Mouse (Mus musculus) forebrain, embryonic 14.5 days (tissue): Measurements from ENCODE around the gene Fam167b. TPM values are rescaled to one million over a fixed set of nuclear protein-coding genes. Genes with fewer than 3 reads are reported as not detected.
A peak's percentile ranks its signal among the peaks of the same experiment; 100 is the strongest.

ENCODE experiments used
- ATAC-seq: fragments of 200-750 bp; cut with Nextera tagmentation; 2 replicates; pipeline ENCODE4 v1.8.0; 2017; ENCODE audit warnings: mild to moderate bottlenecking, moderate library complexity
- DNase-seq: peaks from one replicate; pipeline ENCODE4 v3.0.0-alpha.2; 2015; ENCODE audit warnings: low spot score
- H3K27ac ChIP-seq: fragments of 300-500 bp; sonication (generic); 2 replicates; pipeline ENCODE4 v1.5.1; 2014; ENCODE audit warnings: low read depth, mild to moderate bottlenecking, control low read depth, low read length, moderate library complexity
- H3K27me3 ChIP-seq: fragments of 300-500 bp; sonication (generic); replicated peaks from 2 replicates; pipeline ENCODE4 v1.6.1; 2014; ENCODE audit warnings: low read length, control low read depth, mixed read lengths; ENCODE audit not compliant: control insufficient read depth, insufficient read depth
- H3K36me3 ChIP-seq: fragments of 300-500 bp; sonication (generic); 2 replicates; pipeline ENCODE4 v1.6.1; 2014; ENCODE audit warnings: low read length, control low read depth; ENCODE audit not compliant: control insufficient read depth, insufficient read depth
- H3K4me1 ChIP-seq: fragments of 300-500 bp; sonication (generic); 2 replicates; pipeline ENCODE4 v1.6.1; 2014; ENCODE audit warnings: antibody characterized with exemption, low read length, control low read depth; ENCODE audit not compliant: control insufficient read depth, insufficient read depth
- H3K4me2 ChIP-seq: fragments of 300-500 bp; sonication (generic); 2 replicates; pipeline ENCODE4 v1.6.1; 2014; ENCODE audit warnings: mild to moderate bottlenecking, control low read depth, low read length
- H3K4me3 ChIP-seq: fragments of 300-500 bp; sonication (generic); 2 replicates; pipeline ENCODE4 v1.5.1; 2014; ENCODE audit warnings: low read depth, low read length, control low read depth
- H3K9ac ChIP-seq: fragments of 300-500 bp; sonication (generic); 2 replicates; pipeline ENCODE4 v1.6.1; 2014; ENCODE audit warnings: mild to moderate bottlenecking, low read length, control low read depth, moderate library complexity
- H3K9me3 ChIP-seq: fragments of 300-500 bp; sonication (generic); replicated peaks from 2 replicates; pipeline ENCODE4 v1.6.1; 2016; ENCODE audit warnings: low read length, control low read depth, mixed read lengths; ENCODE audit not compliant: control insufficient read depth
- WGBS: fragments of 180-500 bp; shearing (Covaris S2); extraction: QIAGEN DNeasy Blood & Tissue Kit; methylation state at CpG from one replicate; pipeline ENCODE4 v1.1.7; 2014; 5-methylcytosine and 5-hydroxymethylcytosine counted together
- polyA plus RNA-seq: library from polyadenylated mRNA; unstranded; fragments of >200 nt; fragmentation: Nextera tagmentation; extraction: Ambion mirVana; gene quantifications from 2 replicates; pipeline ENCODE4 v1.2.1, GENCODE M21; 2014

Gene Fam167b
- polyA plus RNA-seq, 1 experiment from 2014 or later = not detected

GRCm38 (mm10) chr4:129621283-129621841 is 43.0 kb upstream of the Fam167b start:
- Histone ChIP-seq H3K27ac (no peak overlapping the region), H3K36me3 (peaks cover 23% of the 10 kb centered on the region), H3K27me3 (no peaks in the 10 kb centered on the region), H3K4me1 (peaks cover 28% of the 10 kb centered on the region), H3K9me3 (no peaks in the 10 kb centered on the region), H3K9ac (no peak overlapping the region), H3K4me3 (no peak overlapping the region), H3K4me2 (no peak overlapping the region)
- no peak for ATAC-seq
- DNase-seq = no peak
- WGBS = 93% methylated on average over 8 of the region's 8 CpGs

GRCm38 (mm10) chr4:129620419-129621282 is 42.3 kb upstream of the Fam167b start:
- Histone ChIP-seq H3K9me3 (no peaks in the 10 kb centered on the region), H3K4me1 (peaks cover 28% of the 10 kb centered on the region), H3K9ac (no peak overlapping the region), H3K27me3 (no peaks in the 10 kb centered on the region), H3K4me3 (no peak overlapping the region), H3K4me2 (no peak overlapping the region), H3K27ac (no peak overlapping the region), H3K36me3 (peaks cover 17% of the 10 kb centered on the region; the same call in 1 of the 2 replicates)
- DNase-seq (no peak), ATAC-seq (no peak)
- WGBS = 89% methylated on average over 11 of the region's 11 CpGs

DNA sequence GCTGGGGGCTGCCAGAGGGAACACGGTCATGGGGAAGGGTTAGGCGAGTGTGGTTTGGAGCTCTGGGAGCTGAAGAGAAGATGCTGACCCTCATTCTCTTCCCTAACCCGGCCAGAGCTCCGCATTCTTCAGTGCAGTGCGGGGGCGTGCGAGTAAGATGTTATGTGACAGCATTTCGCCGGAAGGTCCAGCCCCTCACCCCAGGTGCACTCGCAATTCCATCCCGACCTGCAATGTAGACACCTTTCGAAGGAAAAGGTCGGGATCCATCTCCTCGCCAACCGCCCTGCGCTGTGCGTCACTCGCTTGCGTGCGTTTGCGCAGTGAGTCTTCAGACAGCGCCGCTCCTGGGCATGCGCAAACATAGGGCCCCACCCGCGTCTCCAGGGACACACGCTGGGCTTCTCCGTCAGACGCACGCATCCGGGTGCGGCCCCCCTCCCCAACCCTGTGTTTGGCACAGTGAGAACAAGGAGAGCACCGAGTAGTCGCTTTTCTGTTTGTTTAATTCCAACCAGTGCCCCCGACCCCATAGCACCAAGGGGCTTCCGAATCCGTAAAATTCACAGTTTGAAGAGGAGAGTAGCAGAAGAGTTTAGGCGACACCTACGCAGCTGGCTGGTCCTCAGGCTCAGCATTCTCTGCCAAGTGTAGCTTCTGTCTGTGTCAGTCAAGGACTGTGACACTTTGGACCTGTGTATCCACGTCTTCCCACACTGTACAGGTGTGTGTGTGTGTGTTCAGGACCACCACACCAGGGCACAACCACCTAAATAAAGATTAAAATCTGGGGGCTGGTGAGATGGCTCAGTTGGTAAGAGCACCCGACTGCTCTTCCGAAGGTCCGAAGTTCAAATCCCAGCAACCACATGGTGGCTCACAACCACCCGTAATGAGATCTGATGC is 40.7 kb upstream of the Fam167b start, which contains the start of gene Iqcc:
Iqcc (minus strand) TSS at position 314 of the 906 bp plus-strand sequence.
- no peaks in the 10 kb centered on the region for H3K9me3 ChIP-seq
- ATAC-seq (peak; percentile 91), DNase-seq (peak; percentile 97)
- H3K27ac ChIP-seq = peak within 1 kb of the TSS; percentile 84
- no peaks in the 10 kb centered on the region for H3K27me3 ChIP-seq
- peak within 1 kb of the TSS; percentile 65 for H3K4me3 ChIP-seq
- peak within 1 kb of the TSS; percentile 93 for H3K4me2 ChIP-seq
- H3K36me3 ChIP-seq = peaks cover 17% of the 10 kb centered on the region; the same call in 1 of the 2 replicates
- 4% methylated on average over 43 of the region's 44 CpGs for WGBS
- peak within 1 kb of the TSS; percentile 91 for H3K9ac ChIP-seq
- H3K4me1 ChIP-seq = peaks cover 18% of the 10 kb centered on the region

GRCm38 (mm10) chr4:129618031-129618430 is 39.7 kb upstream of the Fam167b start:
- Histone ChIP-seq H3K4me2 (peak overlapping the region; percentile 93), H3K27ac (no peak overlapping the region), H3K36me3 (peaks cover 17% of the 10 kb centered on the region; the same call in 1 of the 2 replicates), H3K9me3 (no peaks in the 10 kb centered on the region), H3K4me1 (peaks cover 16% of the 10 kb centered on the region), H3K9ac (peak overlapping the region; percentile 91), H3K4me3 (peak overlapping the region; percentile 65), H3K27me3 (no peaks in the 10 kb centered on the region)
- WGBS = 98% methylated on average over 5 of the region's 5 CpGs
- DNase-seq (no peak), ATAC-seq (no peak)

DNA sequence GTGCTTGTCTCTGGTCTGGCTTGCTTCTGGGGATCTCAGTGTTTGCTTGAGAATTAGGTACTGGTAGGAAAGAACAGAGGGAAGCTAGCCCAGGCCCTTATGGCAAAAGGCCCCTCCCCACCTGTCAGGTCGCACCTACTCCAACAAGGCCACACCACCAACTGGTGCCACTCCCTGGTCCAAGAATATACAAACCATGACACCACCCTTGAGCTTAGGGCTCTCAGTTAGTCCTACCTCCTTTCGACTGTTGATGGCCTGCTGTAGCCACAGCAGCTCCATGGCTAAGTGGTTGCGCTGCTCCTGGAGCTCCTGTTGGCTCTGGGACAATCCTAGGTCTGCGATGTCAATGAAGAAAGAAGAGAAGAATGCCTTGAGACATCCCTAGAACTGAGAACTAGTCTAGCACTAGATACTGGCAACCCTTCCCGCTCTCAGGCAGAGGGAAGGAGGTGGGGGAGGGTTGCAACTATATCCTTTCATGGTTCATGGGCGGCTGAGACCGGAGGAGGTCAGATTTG is 38.8 kb upstream of the Fam167b start:
- DNase-seq (no peak), ATAC-seq (no peak)
- Histone ChIP-seq H3K27ac (no peak overlapping the region), H3K36me3 (peaks cover 17% of the 10 kb centered on the region; the same call in 1 of the 2 replicates), H3K4me3 (no peak overlapping the region), H3K4me1 (peaks cover 8% of the 10 kb centered on the region), H3K9ac (no peak overlapping the region), H3K9me3 (no peaks in the 10 kb centered on the region), H3K27me3 (no peaks in the 10 kb centered on the region), H3K4me2 (no peak overlapping the region)
- WGBS = 97% methylated on average over 7 of the region's 7 CpGs

GRCm38 (mm10) chr4:129616631-129617030 is 38.3 kb upstream of the Fam167b start:
- Histone ChIP-seq H3K9ac (no peak overlapping the region), H3K27ac (no peak overlapping the region), H3K4me1 (peaks cover 4% of the 10 kb centered on the region; the same call in 1 of the 2 replicates), H3K36me3 (peaks cover 17% of the 10 kb centered on the region; the same call in 1 of the 2 replicates), H3K27me3 (no peaks in the 10 kb centered on the region), H3K4me3 (no peak overlapping the region), H3K4me2 (no peak overlapping the region), H3K9me3 (no peaks in the 10 kb centered on the region)
- WGBS = 95% methylated on average over 3 of the region's 3 CpGs
- ATAC-seq (no peak), DNase-seq (no peak)

DNA sequence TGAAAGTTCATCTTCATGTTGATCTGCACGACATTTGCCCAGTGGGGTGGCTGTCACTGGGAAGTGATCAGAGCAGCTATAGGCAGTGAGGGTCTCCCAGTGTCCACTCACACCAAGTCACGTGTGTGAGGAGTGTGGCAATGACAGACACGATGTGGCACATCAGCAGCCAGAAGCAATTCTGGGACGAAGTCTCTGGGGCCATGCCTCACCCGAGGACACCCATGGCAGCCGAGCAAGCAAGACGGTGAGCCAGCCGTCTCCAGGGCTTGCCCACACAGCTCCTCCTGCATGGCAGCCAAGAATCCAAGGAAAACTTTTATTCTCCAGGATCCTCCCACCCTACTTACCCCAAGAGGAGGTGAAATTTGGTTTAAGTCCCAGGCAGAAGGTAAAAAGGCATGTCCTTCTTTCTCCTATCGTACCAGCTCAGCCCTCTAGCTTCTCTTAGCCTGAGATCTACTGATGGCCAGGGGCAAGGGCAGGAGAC is 37.5 kb upstream of the Fam167b start:
- DNase-seq (no peak), ATAC-seq (no peak)
- Histone ChIP-seq H3K4me1 (peaks cover 4% of the 10 kb centered on the region; the same call in 1 of the 2 replicates), H3K9ac (no peak overlapping the region), H3K4me3 (no peak overlapping the region), H3K27ac (no peak overlapping the region), H3K4me2 (no peak overlapping the region), H3K27me3 (no peaks in the 10 kb centered on the region), H3K9me3 (no peaks in the 10 kb centered on the region), H3K36me3 (peaks cover 14% of the 10 kb centered on the region; the same call in 1 of the 2 replicates)
- 89% methylated on average over 9 of the region's 9 CpGs for WGBS

- Histone ChIP-seq H3K9ac (no peak within 1 kb of the TSS), H3K4me3 (no peak within 1 kb of the TSS), H3K27ac (no peak within 1 kb of the TSS), H3K4me2 (no peak within 1 kb of the TSS), H3K9me3 (no peaks in the 10 kb centered on the region), H3K36me3 (peaks cover 17% of the 10 kb centered on the region), H3K4me1 (peaks cover 4% of the 10 kb centered on the region; the same call in 1 of the 2 replicates), H3K27me3 (no peaks in the 10 kb centered on the region)
- ATAC-seq (no peak), DNase-seq (peak; percentile 42)
- WGBS = 72% methylated on average over 6 of the region's 6 CpGs
These were observed 35.7 kb upstream of the Fam167b start, which contains the start of gene Dcdc2b for GRCm38 (mm10) chr4:129614093-129614492. Gene Dcdc2b, minus strand, starts transcription at chr4:129614257.
